Mouse (Mus musculus) kidney, adult 2 months (tissue): Measurements from ENCODE around the gene Ppfibp1.

Source experiments
- CTCF ChIP-seq: fragments of 200-500 bp; conservative IDR thresholded peaks from 2 replicates; pipeline ENCODE4 v1.5.1; 2011; ENCODE audit warnings: low read depth, mild to moderate bottlenecking, control low read depth, low read length, moderate library complexity, mixed read lengths; ENCODE audit not compliant: insufficient read depth, insufficient read length
- POLR2A ChIP-seq: fragments of 200-500 bp; IDR thresholded peaks from one replicate; pipeline ENCODE4 v1.6.1; 2011; ENCODE audit warnings: low read depth, low read length, control low read depth

DNA sequence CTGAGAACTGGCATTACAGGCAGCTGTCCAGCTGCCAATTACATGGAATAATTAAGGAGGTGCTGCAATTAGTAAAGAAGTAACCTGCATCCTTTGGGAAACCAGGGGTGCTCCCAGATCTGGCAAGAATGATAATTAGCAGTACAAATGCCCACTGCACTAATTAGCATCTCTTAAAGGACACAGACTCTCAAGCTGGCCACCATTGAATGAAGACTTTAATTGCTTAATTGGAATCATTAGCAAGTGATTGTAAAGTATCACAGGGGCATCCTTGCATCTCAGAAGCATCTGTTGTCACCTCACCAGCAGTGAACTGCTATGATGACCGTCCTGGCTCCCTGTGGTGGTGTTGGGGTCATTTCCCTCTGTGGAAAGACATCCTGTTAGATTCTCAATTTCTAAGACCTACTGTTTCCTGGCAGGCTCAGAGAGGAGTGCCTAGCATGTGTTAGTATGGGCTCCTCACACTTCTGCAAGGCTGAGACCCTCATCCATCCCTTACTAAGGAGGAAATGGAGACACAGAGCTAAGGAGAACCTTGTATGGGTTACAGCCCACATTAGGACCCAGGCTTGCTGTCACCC lies 93.1 kb downstream of the Ppfibp1 start:
- no peak for TF ChIP-seq CTCF
- no peak for TF ChIP-seq POLR2A
